Mouse (Mus musculus) MEL (cell line): ENCODE results near the gene Tcte3. TPM values are rescaled to one million over a fixed set of nuclear protein-coding genes. Genes with fewer than 3 reads are reported as not detected.

Source experiments
- DNase-seq: peaks from one replicate; pipeline ENCODE4 v3.0.0; 2011; ENCODE audit warnings: low read depth, low spot score
- H3K27ac ChIP-seq: 2 replicates; pipeline ENCODE4 v1.5.1; 2012; ENCODE audit warnings: low read depth, mild to moderate bottlenecking, control low read depth, low read length, moderate library complexity; ENCODE audit not compliant: control insufficient read depth
- H3K27me3 ChIP-seq, 2 experiments: fragments of 150-350 bp in 1 of 2; sonication (generic) in 1 of 2; 2 replicates each; pipeline ENCODE4 v1.6.1; 2012; ENCODE audit warnings: low read length in 2 of 2, mild to moderate bottlenecking in 2 of 2, improper control_type of control experiment in 1 of 2, moderate library complexity in 1 of 2; ENCODE audit not compliant: insufficient read depth in 2 of 2, control insufficient read depth in 1 of 2
- H3K36me3 ChIP-seq, 2 experiments: 2 replicates each; pipeline ENCODE4 v1.6.1; 2012 to 2014; ENCODE audit warnings: low read length in 2 of 2, improper control_type of control experiment in 1 of 2, inconsistent platforms in 1 of 2, mild to moderate bottlenecking in 1 of 2; ENCODE audit not compliant: insufficient read depth in 2 of 2, control insufficient read depth in 1 of 2
- H3K4me1 ChIP-seq, 2 experiments: fragments of 150-350 bp in 1 of 2; sonication (generic) in 1 of 2; 2 replicates each; pipeline ENCODE4 v1.6.1; 2012; ENCODE audit warnings: low read length in 2 of 2, improper control_type of control experiment in 1 of 2, mild to moderate bottlenecking in 1 of 2; ENCODE audit not compliant: insufficient read depth in 2 of 2, control insufficient read depth in 1 of 2
- H3K4me3 ChIP-seq, 2 experiments: fragments of 150-350 bp in 1 of 2; sonication (generic) in 1 of 2; 2 replicates each; pipeline ENCODE4 v1.5.1; 2012; ENCODE audit warnings: low read depth in 2 of 2, low read length in 2 of 2, mild to moderate bottlenecking in 2 of 2, moderate library complexity in 2 of 2, control low read depth in 1 of 2, improper control_type of control experiment in 1 of 2; ENCODE audit not compliant: control insufficient read depth in 1 of 2, insufficient read depth in 1 of 2
- H3K79me2 ChIP-seq: 2 replicates; pipeline ENCODE4 v1.6.1; 2012; ENCODE audit warnings: mild to moderate bottlenecking, low read length, moderate library complexity; ENCODE audit not compliant: control insufficient read depth, poor library complexity, insufficient read depth
- H3K9ac ChIP-seq: 2 replicates; pipeline ENCODE4 v1.6.1; 2012; ENCODE audit warnings: low read depth, mild to moderate bottlenecking, control low read depth, low read length, moderate library complexity; ENCODE audit not compliant: control insufficient read depth, poor library complexity, severe bottlenecking
- H3K9me3 ChIP-seq: fragments of 150-350 bp; sonication (generic); replicated peaks from 2 replicates; pipeline ENCODE4 v1.6.1; 2012; ENCODE audit warnings: mild to moderate bottlenecking, low read length, improper control_type of control experiment, moderate library complexity; ENCODE audit not compliant: insufficient read depth
- BHLHE40 ChIP-seq: IDR thresholded peaks from 2 replicates; pipeline ENCODE4 v1.6.1; 2012; ENCODE audit warnings: low read depth, mild to moderate bottlenecking, inconsistent platforms, low read length, improper control_type of control experiment, borderline replicate concordance
- CTCF ChIP-seq, 3 experiments: IDR thresholded peaks in 2 of 3; conservative IDR thresholded peaks in 1 of 3; 2 replicates each; pipeline ENCODE4 v1.5.1; 2011 to 2012; ENCODE audit warnings: low read length in 3 of 3, low read depth in 2 of 3, mild to moderate bottlenecking in 2 of 3, improper control_type of control experiment in 1 of 3, inconsistent platforms in 1 of 3, mixed read lengths in 1 of 3, moderate library complexity in 1 of 3; ENCODE audit not compliant: control insufficient read depth in 1 of 3, insufficient read depth in 1 of 3, poor library complexity in 1 of 3, severe bottlenecking in 1 of 3
- E2F4 ChIP-seq: IDR thresholded peaks from 2 replicates; pipeline ENCODE4 v1.6.1; 2011; ENCODE audit warnings: low read depth, low read length, improper control_type of control experiment, borderline replicate concordance
- ELF1 ChIP-seq: IDR thresholded peaks from 2 replicates; pipeline ENCODE4 v1.6.1; 2014; ENCODE audit warnings: low read depth, mild to moderate bottlenecking, inconsistent platforms, low read length, improper control_type of control experiment, moderate library complexity
- GABPA ChIP-seq: IDR thresholded peaks from 2 replicates; pipeline ENCODE4 v1.6.1; 2012; ENCODE audit warnings: low read depth, mild to moderate bottlenecking, inconsistent platforms, low read length, improper control_type of control experiment, moderate library complexity
- GATA1 ChIP-seq: IDR thresholded peaks from 2 replicates; pipeline ENCODE4 v1.6.1; 2011; ENCODE audit warnings: low read depth, low read length, improper control_type of control experiment
- KAT2A ChIP-seq: conservative IDR thresholded peaks from 2 replicates; pipeline ENCODE4 v1.6.1; 2012; ENCODE audit warnings: low read depth, low read length, improper control_type of control experiment, inconsistent platforms
- MAX ChIP-seq: IDR thresholded peaks from 2 replicates; pipeline ENCODE4 v1.6.1; 2011; ENCODE audit warnings: low read length, improper control_type of control experiment
- MAZ ChIP-seq: IDR thresholded peaks from 2 replicates; pipeline ENCODE4 v1.6.1; 2012; ENCODE audit warnings: low read depth, mild to moderate bottlenecking, inconsistent platforms, low read length, improper control_type of control experiment
- MXI1 ChIP-seq: IDR thresholded peaks from 2 replicates; pipeline ENCODE4 v1.6.1; 2011; ENCODE audit warnings: mild to moderate bottlenecking, low read depth, low read length, improper control_type of control experiment
- MYC ChIP-seq: IDR thresholded peaks from 2 replicates; pipeline ENCODE4 v1.6.1; 2011; ENCODE audit warnings: low read depth, mild to moderate bottlenecking, low read length, improper control_type of control experiment, moderate library complexity
- NELFE ChIP-seq: IDR thresholded peaks from 2 replicates; pipeline ENCODE4 v1.6.1; 2011; ENCODE audit warnings: low read depth, low read length, improper control_type of control experiment
- NRF1 ChIP-seq: IDR thresholded peaks from 2 replicates; pipeline ENCODE4 v1.6.1; 2014; ENCODE audit warnings: low read depth, mild to moderate bottlenecking, inconsistent platforms, low read length, improper control_type of control experiment, moderate library complexity; ENCODE audit not compliant: poor library complexity, insufficient read depth, severe bottlenecking
- POLR2A ChIP-seq, 2 experiments: IDR thresholded peaks; 2 replicates each; pipeline ENCODE4 v1.6.1; 2011 to 2012; ENCODE audit warnings: low read length in 2 of 2, mild to moderate bottlenecking in 2 of 2, control low read depth in 1 of 2, improper control_type of control experiment in 1 of 2, low read depth in 1 of 2, moderate library complexity in 1 of 2; ENCODE audit not compliant: control insufficient read depth in 1 of 2, insufficient read depth in 1 of 2, poor library complexity in 1 of 2
- POLR2AphosphoS5 ChIP-seq: IDR thresholded peaks from 2 replicates; pipeline ENCODE4 v1.6.1; 2012; ENCODE audit warnings: low read depth, borderline replicate concordance, mild to moderate bottlenecking, inconsistent platforms, low read length, moderate library complexity, mixed read lengths
- RAD21 ChIP-seq: IDR thresholded peaks from 2 replicates; pipeline ENCODE4 v1.6.1; 2011; ENCODE audit warnings: mild to moderate bottlenecking, low read depth, low read length, improper control_type of control experiment
- RCOR1 ChIP-seq: IDR thresholded peaks from 2 replicates; pipeline ENCODE4 v1.6.1; 2012; ENCODE audit warnings: low read depth, mild to moderate bottlenecking, inconsistent platforms, low read length, improper control_type of control experiment
- SIN3A ChIP-seq: IDR thresholded peaks from 2 replicates; pipeline ENCODE4 v1.6.1; 2012; ENCODE audit warnings: low read length, improper control_type of control experiment, inconsistent platforms
- TCF12 ChIP-seq: IDR thresholded peaks from 2 replicates; pipeline ENCODE4 v1.6.1; 2014; ENCODE audit warnings: low read depth, mild to moderate bottlenecking, inconsistent platforms, low read length, improper control_type of control experiment, moderate library complexity
- UBTF ChIP-seq: IDR thresholded peaks from 2 replicates; pipeline ENCODE4 v1.6.1; 2012; ENCODE audit warnings: low read depth, mild to moderate bottlenecking, inconsistent platforms, low read length, improper control_type of control experiment, moderate library complexity, borderline replicate concordance; ENCODE audit not compliant: insufficient read depth
- USF2 ChIP-seq, 2 experiments: IDR thresholded peaks; 2 replicates each; pipeline ENCODE4 v1.6.1; 2011 to 2012; ENCODE audit warnings: improper control_type of control experiment in 2 of 2, low read length in 2 of 2, borderline replicate concordance in 1 of 2, inconsistent platforms in 1 of 2, low read depth in 1 of 2, mild to moderate bottlenecking in 1 of 2; ENCODE audit not compliant: insufficient read depth in 1 of 2
- ZKSCAN1 ChIP-seq: IDR thresholded peaks from 2 replicates; pipeline ENCODE4 v1.6.1; 2012; ENCODE audit warnings: low read depth, mild to moderate bottlenecking, inconsistent platforms, low read length, improper control_type of control experiment, moderate library complexity
- ZMIZ1 ChIP-seq: IDR thresholded peaks from 2 replicates; pipeline ENCODE4 v1.6.1; 2012; ENCODE audit warnings: low read depth, mild to moderate bottlenecking, inconsistent platforms, low read length, improper control_type of control experiment, moderate library complexity
- polyA plus RNA-seq, 2 experiments: library from polyadenylated mRNA; stranded (reverse) in 1 of 2; unstranded in 1 of 2; fragments of >175 nt in 1 of 2; fragments of >200 nt in 1 of 2; gene quantifications; 2 replicates each; pipeline versions ENCODE4 v1.2.1 to v1.2.4; 2012; ENCODE audit warnings: low replicate concordance in 2 of 2, low read depth in 1 of 2; ENCODE audit not compliant: insufficient read length in 2 of 2, insufficient read depth in 1 of 2, missing spikeins in 1 of 2
- total RNA-seq: library from RNA; depleted of rRNA; stranded (reverse); fragments of 300-350 nt; gene quantifications from 2 replicates; pipeline ENCODE4 v1.2.3, GENCODE M21; 2012

Tcte3 gene
- total and polyA plus RNA-seq, 3 experiments, result 10.3 to 13.8 TPM; not detected in 1

GRCm38 (mm10) chr17:15077536-15077935 is 36.2 kb upstream of the Tcte3 start:
- Histone ChIP-seq H3K4me1 (peaks cover 6% of the 10 kb centered on the region in 2 experiments; a peak in 1 of 4 replicates), H3K36me3 (no peaks in the 10 kb centered on the region), H3K9ac (no peak overlapping the region), H3K27ac (no peak overlapping the region), H3K27me3 (no peaks in the 10 kb centered on the region), H3K79me2 (no peaks in the 10 kb centered on the region), H3K4me3 (no peak overlapping the region), H3K9me3 (no peaks in the 10 kb centered on the region)
- DNase-seq, result peak; percentile 50
- no peak for TF ChIP-seq ELF1
- no peak for TF ChIP-seq MAX
- TF ChIP-seq KAT2A, result no peak
- TF ChIP-seq MXI1, result no peak
- TF ChIP-seq UBTF, result no peak
- TF ChIP-seq RAD21, result no peak
- TF ChIP-seq NELFE, result 0 out of 2 replicates have a peak, but pooled peaks have one; percentile 19
- no peak for TF ChIP-seq CTCF (IDR thresholded peaks at IDR 0.05 in 2 of 3, conservative IDR thresholded peaks at IDR 0.05 in 1 of 3; ENCODE audit: control insufficient read depth in 1 of 3, insufficient read depth in 1 of 3, low read depth in 2 of 3, low read length in 3 of 3, poor library complexity in 1 of 3, severe bottlenecking in 1 of 3)
- no peak for TF ChIP-seq RCOR1
- TF ChIP-seq TCF12, result no peak
- TF ChIP-seq MAZ, result no peak
- no peak for TF ChIP-seq USF2 (IDR thresholded peaks at IDR 0.05; ENCODE audit: borderline replicate concordance in 1 of 2, insufficient read depth in 1 of 2, low read depth in 1 of 2, low read length in 2 of 2)
- TF ChIP-seq POLR2AphosphoS5, result no peak
- TF ChIP-seq MYC, result no peak
- no peak for TF ChIP-seq GABPA
- TF ChIP-seq ZMIZ1, result no peak
- TF ChIP-seq GATA1, result 0 out of 2 replicates have a peak, but pooled peaks have one; percentile 19
- TF ChIP-seq E2F4, result no peak
- no peak for TF ChIP-seq ZKSCAN1
- TF ChIP-seq POLR2A (IDR thresholded peaks at IDR 0.05; ENCODE audit: control insufficient read depth in 1 of 2, insufficient read depth in 1 of 2, low read depth in 1 of 2, low read length in 2 of 2, poor library complexity in 1 of 2), result no peak
- no peak for TF ChIP-seq BHLHE40
- TF ChIP-seq NRF1, result no peak
- TF ChIP-seq SIN3A, result peak; percentile 21; the same call in 1 of the 2 replicates
